Mouse (Mus musculus) embryo, embryonic 9.5 days (tissue): Measurements from ENCODE around the gene Cyp2d9.
"Not testable (repeated sequence)": the region's sequence is repeated elsewhere in the genome, so short reads cannot be mapped to it uniquely, and the experiment has no call there.

ENCODE experiments used
- DNase-seq: peaks from one replicate; pipeline ENCODE4 v3.0.0-alpha.2; 2017; ENCODE audit errors: extremely low spot score

Cyp2d9 gene

DNA sequence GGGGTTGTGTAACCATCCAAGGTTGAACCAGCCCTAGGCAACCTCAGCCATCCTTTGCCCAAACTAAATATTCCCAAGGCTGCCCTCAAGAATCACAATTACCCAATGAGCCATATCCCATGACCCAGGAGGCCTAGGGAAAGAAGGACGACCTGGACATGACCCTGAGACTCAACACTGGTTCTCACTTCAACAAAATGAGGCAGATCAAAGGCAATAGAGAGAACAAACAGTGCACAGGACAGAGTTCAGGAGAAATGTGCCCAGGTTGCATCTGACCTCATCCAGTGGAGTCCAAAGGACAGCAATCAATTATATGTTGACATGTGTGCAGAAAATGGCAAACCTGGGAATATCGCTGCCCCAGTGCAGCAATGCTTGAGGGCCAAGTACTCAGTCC lies 16.8 kb downstream of the Cyp2d9 start:
- DNase-seq = not testable (repeated sequence)

DNA sequence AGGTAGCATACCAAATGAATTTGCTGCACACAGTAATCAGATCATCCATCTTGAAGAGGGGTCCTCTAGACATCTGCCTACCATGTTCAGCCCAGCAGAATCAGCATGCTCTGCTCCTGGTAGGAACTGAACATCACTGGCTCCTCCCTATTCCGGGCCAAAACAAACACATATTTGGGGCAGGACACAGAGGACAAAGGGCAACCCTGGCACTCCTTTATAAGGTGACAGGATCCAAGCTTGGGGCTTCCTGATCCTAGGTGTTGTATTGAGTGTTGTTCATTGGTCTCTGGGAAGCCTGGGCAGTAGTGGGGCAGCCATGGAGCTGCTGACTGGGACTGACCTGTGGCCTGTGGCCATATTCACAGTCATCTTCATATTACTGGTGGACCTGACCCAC lies 18.9 kb downstream of the Cyp2d9 start:
- not testable (repeated sequence) for DNase-seq

DNA sequence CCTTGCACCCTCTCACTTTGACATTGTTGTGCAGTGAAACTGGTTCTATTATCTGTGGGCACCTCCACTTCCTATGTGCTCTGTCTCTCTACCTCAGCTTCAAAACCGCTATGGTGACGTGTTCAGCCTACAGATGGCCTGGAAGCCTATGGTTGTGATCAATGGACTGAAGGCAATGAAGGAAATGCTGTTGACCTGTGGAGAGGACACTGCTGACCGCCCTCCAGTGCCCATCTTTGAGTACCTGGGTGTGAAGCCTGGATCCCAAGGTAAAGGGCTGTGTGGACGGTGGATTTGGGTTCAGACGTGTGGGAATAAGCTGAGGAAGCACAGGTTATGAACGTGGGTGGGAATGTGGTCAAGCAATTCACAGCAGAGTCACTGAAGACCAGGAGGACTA lies 20.3 kb downstream of the Cyp2d9 start:
- DNase-seq = not testable (repeated sequence)

DNA sequence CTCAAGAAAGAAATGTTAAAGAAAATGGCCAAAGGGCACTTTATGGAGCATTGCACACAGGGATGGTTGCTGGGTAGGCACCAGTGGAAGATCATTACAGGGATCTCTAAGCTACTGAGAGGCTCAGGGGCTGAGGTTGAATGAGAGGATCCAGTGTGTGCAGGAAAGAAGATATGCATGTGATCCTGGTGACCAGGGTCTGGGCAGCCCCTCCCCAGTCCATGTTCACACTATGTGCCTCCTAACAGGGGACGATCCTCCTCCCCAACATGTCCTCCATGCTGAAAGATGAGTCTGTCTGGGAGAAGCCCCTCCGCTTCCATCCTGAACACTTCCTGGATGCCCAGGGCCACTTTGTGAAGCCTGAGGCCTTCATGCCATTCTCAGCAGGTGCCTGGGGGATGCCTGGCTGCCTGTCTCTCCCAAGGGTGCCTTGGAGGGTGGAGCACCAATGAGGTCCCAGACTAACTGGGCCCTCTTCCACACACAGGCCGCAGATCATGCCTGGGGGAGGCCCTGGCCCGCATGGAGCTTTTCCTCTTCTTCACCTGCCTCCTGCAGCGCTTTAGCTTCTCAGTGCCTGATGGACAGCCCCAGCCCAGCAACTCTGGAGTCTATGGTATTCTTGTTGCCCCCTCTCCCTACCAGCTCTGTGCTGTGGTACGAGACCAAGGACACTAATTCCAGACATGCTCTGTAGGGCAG lies 23.0 kb downstream of the Cyp2d9 start:
- not testable (repeated sequence) for DNase-seq

DNA sequence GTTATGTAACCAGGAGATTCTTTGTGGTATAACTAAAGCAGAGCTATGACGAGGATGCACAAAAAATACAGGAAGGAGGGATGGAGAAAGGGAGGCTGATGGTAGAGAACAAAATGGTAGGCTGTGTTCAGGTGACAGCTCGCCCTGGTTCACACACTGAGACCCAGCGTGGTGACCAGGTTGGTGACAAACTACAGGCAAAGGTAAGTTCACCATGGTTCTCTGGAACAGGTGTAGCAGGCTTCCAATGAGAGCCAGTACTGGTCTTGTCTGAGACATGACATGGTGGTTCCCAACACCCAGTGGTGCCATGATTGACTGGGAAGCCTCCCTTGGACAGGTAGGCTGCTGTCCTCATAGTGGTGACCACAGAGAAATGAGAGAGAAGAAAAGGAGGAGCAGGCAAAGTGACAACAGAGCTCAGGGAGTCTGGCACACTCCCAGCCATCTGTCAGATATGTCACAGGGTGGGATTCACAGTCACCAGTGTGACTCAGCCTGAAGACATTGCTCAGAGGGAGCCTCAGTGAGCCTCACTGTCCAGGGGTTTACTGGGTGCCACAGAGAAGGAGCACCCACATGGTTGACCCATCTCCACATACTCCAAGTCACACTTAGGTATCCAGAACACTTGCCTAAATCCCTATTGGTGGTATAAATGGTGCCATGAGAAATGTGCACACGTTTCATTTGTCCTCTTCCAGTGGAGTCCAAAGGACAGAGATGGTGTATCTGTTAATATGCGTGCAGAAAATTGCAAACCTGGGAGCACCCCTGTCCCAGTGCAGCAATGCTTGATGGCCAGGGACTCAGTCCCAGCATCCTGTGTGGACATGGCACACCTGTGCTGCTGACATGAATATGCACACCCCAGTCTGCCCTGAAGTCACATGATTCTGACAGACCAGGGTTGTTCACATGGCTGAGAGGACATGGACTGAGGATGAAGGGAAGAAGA lies 24.1 kb downstream of the Cyp2d9 start:
- DNase-seq = no peak

DNA sequence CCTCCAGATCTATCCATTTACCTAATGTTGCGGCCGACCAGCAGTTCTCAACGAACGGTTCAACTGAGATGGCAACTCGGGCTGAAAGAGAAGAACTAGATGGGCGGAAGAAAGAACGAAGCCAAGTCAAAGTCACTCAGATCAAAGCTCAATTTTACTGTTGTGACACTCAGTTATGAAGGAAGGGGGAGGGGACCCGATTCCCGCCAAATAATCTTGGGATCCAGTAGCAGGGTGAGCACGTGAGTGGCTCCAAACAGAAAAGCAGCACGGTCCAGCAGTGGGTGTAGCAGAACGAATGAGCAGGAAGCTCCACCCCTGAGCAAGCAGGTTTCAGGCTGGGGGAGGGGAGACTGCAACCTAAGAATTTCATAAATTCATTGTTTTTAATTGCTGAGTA lies 26.0 kb downstream of the Cyp2d9 start:
- not testable (repeated sequence) for DNase-seq

DNA sequence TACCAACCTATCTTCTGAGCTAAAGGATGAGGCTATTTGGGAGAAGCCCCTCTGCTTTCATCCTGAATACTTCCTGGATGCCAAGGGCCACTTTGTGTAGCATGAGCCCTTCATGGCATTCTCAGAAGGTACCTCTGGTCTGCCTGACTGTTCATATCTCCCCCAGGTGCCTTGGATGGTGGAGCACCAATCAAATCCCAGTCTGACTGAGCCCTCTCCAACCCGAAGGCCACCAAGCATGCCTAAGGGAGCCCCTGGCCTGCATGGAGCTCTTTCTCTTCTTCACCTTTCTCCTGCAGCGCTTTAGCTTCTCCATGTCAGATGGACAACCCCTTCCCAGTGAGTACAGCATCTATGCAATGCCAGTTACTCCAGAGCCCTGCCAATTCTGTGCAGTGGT lies 31.5 kb downstream of the Cyp2d9 start:
- no peak for DNase-seq

DNA sequence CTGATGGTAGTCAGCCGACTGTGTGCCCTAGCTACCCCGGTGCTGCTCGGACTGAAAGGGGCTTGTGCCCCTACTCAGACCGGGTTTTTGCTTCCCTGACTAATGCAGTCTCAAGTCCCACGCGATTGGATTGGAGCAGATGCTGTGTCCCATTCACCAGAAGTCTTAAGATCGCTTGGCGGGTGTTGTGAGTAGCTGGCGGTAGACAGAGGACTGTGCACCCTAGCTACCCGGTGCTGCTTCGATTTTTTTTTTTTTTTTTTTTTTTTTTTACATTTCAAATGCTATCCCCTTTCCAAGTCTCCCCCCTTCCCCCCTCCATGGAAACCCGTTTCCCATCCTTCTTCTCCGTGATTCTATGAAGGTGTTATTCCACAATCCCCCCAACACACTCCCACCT lies 61.0 kb downstream of the Cyp2d9 start:
- DNase-seq = not testable (repeated sequence)
